In genomic region chr7:84409241-84409895, GRCm38 (mm10) we compare ENCODE assay signal across 8 mouse cellular contexts. TPM values are rescaled to one million over a fixed set of nuclear protein-coding genes. Genes with fewer than 3 reads are reported as not detected.
DNase-seq lines count a peak whose midpoint lies in the region; ATAC-seq and TF ChIP-seq lines count a peak whose summit lies in the region.

No protein-coding gene starts in this region.

- no peaks in the 10 kb centered on the region for H3K9me3 ChIP-seq in lung, embryonic 14.5 days (ENCODE audit: low read depth, low read length)
- H3K9me3 ChIP-seq in heart, embryonic 14.5 days (ENCODE audit: control insufficient read depth, low read length): no peaks in the 10 kb centered on the region
- H3K9me3 ChIP-seq in liver, embryonic 15.5 days (replicated peaks): no peaks in the 10 kb centered on the region

- no peaks in the 10 kb centered on the region; the same call in 1 of the 2 replicates for H3K27me3 ChIP-seq in lung, embryonic 14.5 days (ENCODE audit: insufficient read depth, low read length)
- peaks cover 36% of the 10 kb centered on the region for H3K27me3 ChIP-seq in heart, embryonic 14.5 days (ENCODE audit: control insufficient read depth, insufficient read depth, low read length)
- peaks cover 36% of the 10 kb centered on the region for H3K27me3 ChIP-seq in liver, embryonic 15.5 days

- peak; percentile 74 for DNase-seq in lung, embryonic 14.5 days
- no peak for DNase-seq in lung, postnatal 25 days (ENCODE audit: low spot score)
- peak; percentile 51 to 52 for DNase-seq in cerebellum, postnatal 36 days
- DNase-seq in kidney, postnatal 14 days: peak; percentile 55
- DNase-seq in retina, postnatal 7 days (ENCODE audit: low read depth, low spot score): peak; percentile 21
- no peak for DNase-seq in spleen, postnatal 14 days (ENCODE audit: low spot score in 2 of 2)

- H3K9ac ChIP-seq in lung, embryonic 14.5 days: peak overlapping the region; percentile 89
- peak overlapping the region; percentile 76 for H3K9ac ChIP-seq in heart, embryonic 14.5 days (ENCODE audit: low read length)
- H3K9ac ChIP-seq in liver, embryonic 15.5 days: no peak overlapping the region

- peak overlapping the region; percentile 77 for H3K4me2 ChIP-seq in lung, embryonic 14.5 days
- H3K4me2 ChIP-seq in heart, embryonic 14.5 days (ENCODE audit: low read length): peak overlapping the region; percentile 94
- peak overlapping the region; percentile 57 for H3K4me2 ChIP-seq in liver, embryonic 15.5 days

- H3K4me3 ChIP-seq in lung, embryonic 14.5 days (ENCODE audit: low read depth, low read length): peak overlapping the region; percentile 63
- peak overlapping the region; percentile 64 to 69 for H3K4me3 ChIP-seq in heart, embryonic 14.5 days (ENCODE audit: control insufficient read depth in 1 of 2, insufficient read depth in 1 of 2, low read depth in 1 of 2, low read length in 2 of 2)
- H3K4me3 ChIP-seq in liver, embryonic 15.5 days (replicated peaks): peak overlapping the region; percentile 42

- peak overlapping the region; percentile 86 for H3K27ac ChIP-seq in lung, embryonic 14.5 days (ENCODE audit: low read depth)
- no peak overlapping the region for H3K27ac ChIP-seq in heart, embryonic 14.5 days (replicated peaks in 1 of 2; ENCODE audit: control insufficient read depth in 1 of 2, insufficient read depth in 1 of 2, low read depth in 2 of 2, low read length in 2 of 2)
- no peak overlapping the region for H3K27ac ChIP-seq in liver, embryonic 15.5 days (replicated peaks)

- H3K36me3 ChIP-seq in lung, embryonic 14.5 days (ENCODE audit: insufficient read depth): no peaks in the 10 kb centered on the region
- no peaks in the 10 kb centered on the region for H3K36me3 ChIP-seq in heart, embryonic 14.5 days (ENCODE audit: control insufficient read depth, insufficient read depth, low read length)
- no peaks in the 10 kb centered on the region for H3K36me3 ChIP-seq in liver, embryonic 15.5 days (replicated peaks)

- peak; percentile 80 for ATAC-seq in lung, embryonic 14.5 days (ENCODE audit: insufficient read depth)
- peak; percentile 18 for ATAC-seq in heart, embryonic 14.5 days (ENCODE audit: insufficient number of reproducible peaks, insufficient read depth, low FRiP score, low read depth)
- no peak for ATAC-seq in liver, embryonic 15.5 days (ENCODE audit: insufficient read depth)

- 2% methylated on average over 30 of the region's 39 CpGs for WGBS in lung, embryonic 14.5 days
- 2% methylated on average over 39 of the region's 39 CpGs for WGBS in heart, embryonic 14.5 days
- WGBS in liver, embryonic 15.5 days (ENCODE audit: insufficient replicate concordance): 5% methylated on average over 39 of the region's 39 CpGs

- no peak for TF ChIP-seq CTCF in lung, embryonic 14.5 days (IDR thresholded peaks at IDR 0.05; ENCODE audit: low read depth)

- peaks cover 7% of the 10 kb centered on the region for H3K4me1 ChIP-seq in lung, embryonic 14.5 days (ENCODE audit: insufficient read depth)
- H3K4me1 ChIP-seq in heart, embryonic 14.5 days (ENCODE audit: control insufficient read depth in 2 of 2, insufficient read depth in 2 of 2, low read length in 2 of 2): peaks cover 3 to 9% of the 10 kb centered on the region in 2 experiments; a peak in 3 of 4 replicates
- H3K4me1 ChIP-seq in liver, embryonic 15.5 days (replicated peaks): 0 out of 2 replicates have a peak, but pooled peaks cover 2% of the 10 kb centered on the region

RNA-seq across cellular contexts. Expression of gene Arnt2, which starts 0.6 kb away (rescaled TPM):
- polyA plus RNA-seq in lung, embryonic 14.5 days (2014; fragmentation: Nextera tagmentation; extraction: Ambion mirVana): 14.4 and 16.0 TPM in 2 replicates
- 2.3 and 3.1 TPM in 2 replicates for polyA plus RNA-seq in heart, embryonic 14.5 days (2014; fragmentation: Nextera tagmentation; extraction: Ambion mirVana)
- 0.15 and 0.16 TPM in 2 replicates for polyA plus RNA-seq in liver, embryonic 15.5 days (2015; fragmentation: Nextera tagmentation; extraction: Ambion mirVana)

Comparison
In these comparisons a context has a peak if more than half of its experiments do, and no peak if none do; other contexts are left out.
1. DNase-seq: peak in lung, embryonic 14.5 days (single experiment), cerebellum, postnatal 36 days (2 of 2), kidney, postnatal 14 days (single experiment) and retina, postnatal 7 days (single experiment); none in lung, postnatal 25 days (single experiment) and spleen, postnatal 14 days (0 of 2).
2. Peak in every context shown above with its lines, with median percentiles within 50 percentile points of each other: H3K4me2 ChIP-seq and H3K4me3 ChIP-seq.